Comparison of ENCODE assay signal across 1 mouse cellular context in the genomic region with DNA sequence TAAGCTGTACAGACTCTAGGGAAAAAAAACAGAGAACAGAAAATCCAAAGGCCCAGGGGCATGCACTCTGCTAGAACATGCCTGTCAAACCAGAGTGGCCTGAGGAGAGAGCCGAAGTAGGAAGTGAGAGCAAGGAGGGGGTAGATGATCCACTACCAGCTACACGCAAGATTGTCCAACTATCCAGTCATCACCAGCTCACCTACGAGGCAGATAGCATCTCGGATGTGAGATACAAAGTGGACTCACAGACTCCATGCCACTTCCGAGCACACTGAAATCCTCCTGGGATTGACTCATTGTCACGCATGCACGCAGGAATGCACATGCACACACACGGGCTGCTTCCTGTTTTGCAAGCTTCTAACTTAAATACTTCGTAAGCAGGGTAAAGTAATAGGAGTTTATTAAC.
TF ChIP-seq lines count a peak whose summit lies in the region.

No protein-coding gene starts in this region.

TF ChIP-seq in CH12.LX, 34 proteins besides CTCF, POLR2A, EP300 and RAD21 (continued from another document):
- no peak for TF ChIP-seq ZC3H11A (IDR thresholded peaks at IDR 0.05; ENCODE audit: low read depth, low read length)
- TF ChIP-seq GABPA (IDR thresholded peaks at IDR 0.05; ENCODE audit: insufficient replicate concordance, low read depth, low read length), result no peak
- peak; percentile 50; the same call in 1 of the 2 replicates for TF ChIP-seq HCFC1 (IDR thresholded peaks at IDR 0.05; ENCODE audit: low read depth, low read length)
- 0 out of 2 replicates have a peak, but pooled peaks have one; percentile 23 for TF ChIP-seq TBP (conservative IDR thresholded peaks at IDR 0.05; ENCODE audit: low read depth, low read length)
- TF ChIP-seq MEF2A (IDR thresholded peaks at IDR 0.05; ENCODE audit: borderline replicate concordance, low read depth, low read length), result peak; percentile 72; the same call in 1 of the 2 replicates
- TF ChIP-seq ZKSCAN1 (IDR thresholded peaks at IDR 0.05; ENCODE audit: borderline replicate concordance, low read depth, low read length), result no peak
- TF ChIP-seq POLR2AphosphoS2 (IDR thresholded peaks at IDR 0.05; ENCODE audit: low read depth, low read length), result no peak
- 0 out of 2 replicates have a peak, but pooled peaks have one; percentile 10 for TF ChIP-seq NELFE (IDR thresholded peaks at IDR 0.05; ENCODE audit: low read depth, low read length)
- peak; percentile 60 for TF ChIP-seq ZNF384 (IDR thresholded peaks at IDR 0.05; ENCODE audit: low read depth, low read length)
- peak; percentile 79 for TF ChIP-seq MXI1 (IDR thresholded peaks at IDR 0.05; ENCODE audit: low read depth, low read length)
- TF ChIP-seq UBTF (IDR thresholded peaks at IDR 0.05; ENCODE audit: low read depth, low read length), result 0 out of 2 replicates have a peak, but pooled peaks have one; percentile 22
- peak; percentile 57; the same call in 1 of the 2 replicates for TF ChIP-seq MAZ (IDR thresholded peaks at IDR 0.05; ENCODE audit: low read depth, low read length)
- peak; percentile 17; the same call in 1 of the 2 replicates for TF ChIP-seq JUN (IDR thresholded peaks at IDR 0.05; ENCODE audit: insufficient read depth, low read depth, low read length)
- no peak for TF ChIP-seq PAX5 (IDR thresholded peaks at IDR 0.05; ENCODE audit: low read length)
- TF ChIP-seq ZMIZ1 (IDR thresholded peaks at IDR 0.05; ENCODE audit: low read depth, low read length), result no peak
- TF ChIP-seq TCF12 (IDR thresholded peaks at IDR 0.05; ENCODE audit: low read depth, low read length), result peak; percentile 34; the same call in 1 of the 2 replicates
- TF ChIP-seq MAX (IDR thresholded peaks at IDR 0.05; ENCODE audit: low read length), result peak; percentile 81
- TF ChIP-seq MAFK (IDR thresholded peaks at IDR 0.05; ENCODE audit: insufficient replicate concordance, low read length), result 0 out of 2 replicates have a peak, but pooled peaks have one; percentile 10
- peak; percentile 45; the same call in 1 of the 2 replicates for TF ChIP-seq NRF1 (IDR thresholded peaks at IDR 0.05; ENCODE audit: low read depth, low read length)
- TF ChIP-seq USF1 (IDR thresholded peaks at IDR 0.05; ENCODE audit: low read depth, low read length), result no peak
- TF ChIP-seq RCOR1 (conservative IDR thresholded peaks at IDR 0.05; ENCODE audit: low read depth, low read length), result peak; percentile 84
- 0 out of 2 replicates have a peak, but pooled peaks have one; percentile 54 for TF ChIP-seq CHD1 (IDR thresholded peaks at IDR 0.05; ENCODE audit: low read depth, low read length)
- TF ChIP-seq USF2 (conservative IDR thresholded peaks at IDR 0.05; ENCODE audit: low read depth, low read length), result no peak
- TF ChIP-seq ELF1 (IDR thresholded peaks at IDR 0.05; ENCODE audit: low read depth, low read length), result peak; percentile 84
- peak; percentile 90 for TF ChIP-seq MYC (IDR thresholded peaks at IDR 0.05; ENCODE audit: low read depth, low read length)
- TF ChIP-seq E2F4 (IDR thresholded peaks at IDR 0.05; ENCODE audit: insufficient replicate concordance, low read depth, low read length), result no peak
- peak; percentile 87 for TF ChIP-seq IRF4 (IDR thresholded peaks at IDR 0.05; ENCODE audit: low read depth, low read length)
- TF ChIP-seq ETS1 (conservative IDR thresholded peaks at IDR 0.05; ENCODE audit: low read depth, low read length), result peak; percentile 33; the same call in 1 of the 2 replicates
- peak; percentile 1; the same call in 1 of the 2 replicates for TF ChIP-seq SMC3 (IDR thresholded peaks at IDR 0.05; ENCODE audit: low read depth, low read length)
TF ChIP-seq in CH12.LX: peak in this region for 25.
